Mouse (Mus musculus): ENCODE results near the gene Prtg.

The Prtg gene

DNA sequence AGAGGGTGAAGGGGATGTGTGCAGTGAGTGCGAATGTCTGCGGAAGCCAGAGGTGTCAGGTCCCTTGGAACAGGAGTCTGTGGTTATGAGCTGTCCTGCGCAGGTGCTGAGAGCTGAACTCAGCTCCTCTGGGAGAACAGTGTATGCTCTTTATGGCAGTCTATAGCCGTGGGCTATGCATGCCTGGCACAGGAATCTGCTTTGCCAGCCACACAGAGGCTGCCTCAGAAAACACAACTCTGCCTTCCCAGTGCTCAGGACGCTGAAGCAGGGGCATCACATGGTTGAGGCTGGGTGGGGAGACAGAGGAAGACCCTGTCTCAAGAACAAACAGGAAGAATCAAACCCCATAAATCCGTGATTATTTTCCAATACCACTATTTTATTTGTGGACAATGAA, 60.8 kb downstream of the Prtg start:
- DNase-seq: no peak

DNA sequence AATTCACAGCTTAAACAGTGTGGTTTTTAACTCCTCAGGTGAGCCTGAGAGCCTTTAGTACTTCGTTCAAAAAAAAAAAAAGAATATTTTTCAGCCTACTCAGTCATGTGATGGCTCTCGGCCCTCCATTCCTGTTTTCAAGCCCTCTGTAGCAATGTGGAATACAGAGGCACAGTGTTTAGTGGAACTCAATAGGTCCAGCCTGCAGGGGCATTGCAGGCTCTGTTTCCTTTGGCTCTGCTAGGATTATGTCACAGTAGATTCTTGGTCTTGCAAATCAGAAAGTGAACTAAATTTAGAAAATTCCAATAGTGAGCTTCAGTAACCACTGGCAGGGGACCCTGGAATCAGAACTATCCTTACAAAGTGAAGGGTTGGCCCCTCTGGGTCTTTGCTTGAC, 62.1 kb downstream of the Prtg start:
- DNase-seq: no peak

DNA sequence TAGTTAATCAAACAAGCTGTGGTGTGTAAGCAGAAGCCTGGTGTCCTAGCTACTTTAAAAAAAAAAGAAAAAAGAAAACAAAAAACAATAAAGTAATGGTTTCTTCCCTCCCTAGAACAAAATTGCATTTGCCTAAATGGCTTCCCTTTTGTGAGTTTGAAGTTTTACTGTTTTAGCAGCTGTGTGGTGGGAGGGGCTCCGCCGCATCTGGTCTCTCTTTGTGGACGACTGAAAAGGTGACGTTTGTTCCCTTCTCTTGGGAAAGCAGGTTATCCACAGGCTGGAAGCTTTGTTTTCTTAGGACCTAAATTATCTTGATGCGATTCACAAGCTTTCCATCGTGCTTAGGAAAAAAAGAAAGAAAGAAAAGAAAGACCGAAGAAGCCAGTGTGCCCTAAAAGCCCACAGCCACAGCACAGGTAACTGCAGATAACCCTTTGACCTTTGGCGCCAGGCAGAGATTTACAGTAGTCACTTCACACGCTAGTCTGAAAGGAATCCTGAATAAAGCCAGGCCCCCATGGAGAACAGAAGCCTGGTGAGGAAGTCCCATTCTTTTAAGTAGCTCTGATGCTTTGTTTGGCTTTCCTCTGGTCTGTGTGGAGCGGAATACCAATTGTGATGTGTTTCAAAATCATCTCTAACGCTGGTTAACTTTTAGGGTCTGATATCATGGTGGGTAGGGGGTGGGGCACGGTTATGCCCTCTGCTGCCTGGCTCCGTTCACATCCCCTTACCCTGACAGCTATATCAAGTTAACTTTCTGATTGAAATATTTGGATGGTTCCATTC, 65.0 kb downstream of the Prtg start:
- no peak for DNase-seq

DNA sequence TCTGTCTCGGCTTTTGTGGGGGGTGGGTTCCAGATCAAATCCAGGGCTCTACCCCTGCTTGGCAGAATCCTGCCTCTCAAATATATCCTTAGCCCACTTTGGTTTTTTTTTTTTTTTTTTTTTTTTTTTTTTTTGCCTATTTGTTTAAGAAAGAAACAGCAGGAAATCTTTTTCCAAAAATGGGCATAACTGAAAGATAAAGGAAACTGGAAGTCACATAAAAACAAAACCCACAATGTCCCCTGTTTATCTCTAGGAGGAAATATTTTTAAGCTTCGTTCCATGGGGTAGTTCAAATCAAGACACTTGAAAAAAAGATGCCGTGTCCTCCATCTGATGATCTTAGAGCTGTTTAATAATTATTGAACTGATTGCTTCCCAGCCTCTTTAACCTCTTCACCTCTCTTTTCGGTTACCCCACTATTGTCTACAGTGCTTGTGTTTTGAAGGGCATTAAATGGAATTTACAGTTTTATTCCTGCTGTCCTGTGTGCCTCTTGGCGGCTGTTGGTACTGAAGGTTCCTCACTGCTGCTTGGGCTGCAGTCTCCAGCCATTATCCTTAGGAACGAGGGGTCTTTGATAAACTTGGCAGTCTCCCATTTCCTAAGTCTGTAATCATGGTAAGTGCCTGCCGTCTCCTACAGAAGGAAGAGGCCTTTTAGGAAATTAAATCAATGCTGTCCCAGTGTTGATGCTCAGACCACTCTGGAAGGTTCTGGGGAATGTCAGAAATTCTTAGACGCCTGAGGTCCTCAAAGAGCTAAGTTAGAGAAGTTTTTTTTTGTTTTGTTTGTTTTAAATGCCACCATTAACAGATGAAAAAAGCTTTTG, 65.8 kb downstream of the Prtg start:
- no peak for DNase-seq

DNA sequence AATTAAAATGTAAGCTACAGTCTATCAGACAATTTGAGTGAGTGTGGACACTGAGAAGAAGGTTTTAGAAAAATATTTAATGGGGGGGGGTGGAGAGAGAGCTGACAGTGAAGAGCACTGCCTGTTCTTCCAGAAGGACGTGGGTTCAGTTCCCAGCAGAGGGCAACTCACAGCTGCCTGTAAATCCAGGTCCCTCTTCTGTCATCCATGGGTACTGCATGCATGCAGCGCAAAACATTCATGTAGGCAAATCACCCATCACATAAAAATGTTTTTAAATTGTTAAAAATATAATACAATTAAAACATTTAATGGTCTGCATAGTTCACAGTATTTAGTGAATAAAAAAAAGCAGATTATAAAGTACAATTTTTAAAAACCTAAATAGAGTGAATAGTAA, 69.2 kb downstream of the Prtg start:
- no peak for DNase-seq

DNA sequence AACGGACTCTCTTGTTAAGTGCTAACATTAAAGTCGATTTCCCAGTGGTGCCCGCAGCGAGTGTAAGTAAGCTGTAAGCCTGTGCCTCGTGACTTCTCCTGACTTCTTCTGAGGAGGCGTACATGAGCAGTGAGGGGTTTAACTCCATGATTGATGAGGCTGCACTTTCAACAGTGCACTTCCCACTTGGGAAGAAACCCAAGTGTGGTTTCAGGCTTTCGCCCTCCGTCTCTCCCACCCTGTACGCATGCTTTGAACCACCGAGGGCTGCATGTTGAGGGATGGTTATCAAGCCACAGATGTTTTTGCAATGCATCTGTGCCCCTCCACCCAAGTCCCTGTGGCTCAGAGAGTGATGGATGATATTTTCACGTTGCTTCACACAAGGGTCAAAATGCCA, 71.2 kb downstream of the Prtg start:
- no peak for DNase-seq

DNA sequence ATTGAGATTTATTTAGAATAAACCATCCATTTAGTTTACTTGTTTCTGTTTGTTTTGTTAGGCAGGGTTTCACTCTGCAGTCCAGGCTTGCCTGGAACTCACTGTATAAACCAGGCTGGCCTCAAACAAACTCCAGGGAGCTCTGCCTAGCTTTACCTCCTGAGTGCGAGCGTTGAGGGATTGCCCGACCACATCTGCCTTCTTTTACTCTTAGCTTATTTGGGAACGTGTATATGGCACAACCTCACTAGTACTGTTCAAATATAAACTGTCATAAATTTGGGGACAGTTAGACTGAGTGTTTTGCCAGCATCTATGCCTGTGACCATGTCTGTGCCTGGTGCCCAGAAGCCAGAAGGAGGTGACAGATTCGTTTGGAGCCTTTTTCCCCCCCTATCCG, 72.0 kb downstream of the Prtg start:
- DNase-seq: no peak

DNA sequence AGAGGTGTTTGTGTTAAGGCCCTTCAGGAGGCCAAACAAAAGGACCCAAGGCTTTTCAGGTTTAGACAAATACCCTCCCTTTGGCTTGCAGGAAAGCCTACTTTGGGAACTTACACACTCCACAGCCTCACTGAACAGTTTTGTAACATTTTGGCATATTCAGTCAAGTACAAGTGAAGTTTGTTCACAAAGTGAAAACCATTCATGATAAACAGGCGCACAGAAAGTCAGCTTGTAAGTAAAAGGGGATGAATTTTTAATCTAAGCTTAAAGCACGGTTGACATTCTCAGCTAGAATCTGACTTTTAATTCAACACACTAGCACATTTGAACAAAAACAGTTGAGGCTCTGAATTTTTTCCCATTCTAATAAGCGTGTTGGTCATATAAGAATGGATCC, 72.9 kb downstream of the Prtg start:
- DNase-seq: no peak

DNA sequence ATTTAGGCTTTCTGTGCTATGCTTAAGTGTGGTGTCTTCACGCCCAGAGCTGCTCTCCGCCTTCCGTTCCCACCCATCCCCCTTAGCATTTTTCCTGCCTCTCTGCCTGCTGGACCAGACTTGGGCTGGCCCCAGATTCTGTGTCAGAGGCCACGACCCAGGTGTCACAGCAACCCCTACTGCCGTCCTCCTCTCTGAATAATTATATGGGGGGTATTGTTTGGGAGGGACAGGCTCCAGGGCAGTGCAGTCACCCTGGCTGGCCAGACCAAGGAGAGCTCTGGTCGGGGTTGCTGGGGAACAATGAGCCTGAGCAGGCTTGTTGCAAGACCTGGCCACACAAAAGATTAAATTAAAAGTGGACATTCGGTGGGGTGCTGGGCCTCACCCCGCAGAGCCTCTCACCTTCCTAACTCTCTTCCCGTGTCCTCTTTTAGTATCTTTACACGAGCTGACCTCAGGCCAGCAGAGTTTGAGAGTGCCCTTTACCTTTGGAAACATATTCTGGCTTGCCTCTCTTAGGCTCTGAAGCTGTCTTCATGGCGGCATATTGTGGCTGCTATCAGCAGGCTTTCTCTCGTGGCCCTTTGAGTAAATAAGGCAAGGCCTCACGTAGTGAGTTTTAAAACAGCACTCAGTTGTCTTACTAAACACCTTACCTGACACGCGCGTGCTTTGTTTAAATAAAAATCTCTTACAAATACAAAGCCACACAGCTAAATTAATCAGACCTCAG, 73.7 kb downstream of the Prtg start:
- DNase-seq: no peak

DNA sequence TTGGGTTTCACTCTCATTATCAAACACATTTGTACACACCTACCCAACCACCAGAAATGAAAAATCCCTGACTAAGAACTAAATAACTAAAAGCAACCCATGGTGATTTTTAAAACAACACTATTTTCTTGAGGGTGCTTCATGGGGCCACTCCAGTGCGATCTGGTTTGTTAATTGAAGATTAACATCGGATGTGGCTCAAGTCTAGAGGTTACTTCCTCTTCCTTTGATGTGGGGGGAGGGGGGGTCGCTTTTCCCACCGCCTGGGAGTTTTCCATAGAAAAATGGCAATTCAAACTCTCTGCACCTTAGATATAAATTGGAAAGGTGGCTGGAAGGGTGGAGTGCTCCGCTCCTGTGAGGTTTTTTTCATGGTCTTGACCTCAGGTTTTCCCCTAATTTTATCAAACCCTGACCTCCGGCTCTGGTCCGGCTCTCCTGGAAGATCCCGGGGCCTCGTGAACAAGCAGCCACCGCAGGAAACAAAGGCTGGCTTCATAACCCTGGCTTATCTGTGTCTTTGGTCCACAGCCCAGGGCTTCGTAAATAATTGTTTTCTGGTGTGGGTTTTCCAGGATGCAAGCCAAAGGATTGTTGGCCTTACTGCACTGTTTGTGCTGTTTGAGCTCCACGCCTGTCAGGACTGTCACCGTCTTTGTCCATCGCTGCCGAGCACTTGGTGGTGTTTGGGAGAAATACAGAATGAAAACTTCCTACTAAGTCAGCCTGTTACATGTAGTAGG, 74.5 kb downstream of the Prtg start:
- DNase-seq: peak in 1 of 2 experiments; percentile 13

DNA sequence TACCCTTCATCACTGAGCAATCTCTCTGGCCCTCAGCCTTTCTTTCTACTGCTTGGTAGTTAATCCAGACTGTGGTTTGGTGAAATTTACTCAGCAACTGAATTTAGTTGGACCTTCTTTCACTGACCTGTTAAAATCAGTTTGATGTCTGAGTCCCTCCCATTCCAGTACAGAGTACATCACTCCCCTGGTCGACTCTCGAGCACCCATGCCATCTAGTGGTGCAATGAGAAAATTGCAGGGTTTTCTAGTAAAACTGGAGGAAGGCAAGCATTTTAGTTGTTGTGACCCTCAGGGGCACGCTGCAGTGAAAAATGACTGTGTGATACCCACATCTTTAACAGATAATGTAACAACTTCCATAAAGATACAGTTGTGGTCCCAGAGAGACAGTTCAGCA, 77.3 kb downstream of the Prtg start:
- peak; percentile 20 to 39 for DNase-seq

DNA sequence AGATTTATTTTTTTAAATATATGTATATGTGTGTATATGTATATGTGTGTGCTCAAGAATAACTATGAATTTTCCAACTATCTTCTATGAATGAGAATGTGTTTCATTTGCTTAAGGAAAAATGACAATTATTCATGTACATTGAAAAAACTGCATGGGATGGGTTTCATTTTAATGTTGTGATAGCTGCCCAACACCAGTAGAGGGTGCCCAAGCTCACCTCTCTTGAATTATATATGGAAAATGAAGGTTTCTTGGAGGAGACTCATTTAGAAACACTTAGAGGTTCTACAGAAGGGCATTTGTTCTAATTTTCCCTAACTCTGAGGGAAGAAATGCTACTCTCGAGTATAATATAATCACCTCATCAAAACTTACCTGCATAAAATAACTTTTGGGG, 83.1 kb downstream of the Prtg start:
- DNase-seq: peak in 1 of 2 experiments; percentile 18

DNA sequence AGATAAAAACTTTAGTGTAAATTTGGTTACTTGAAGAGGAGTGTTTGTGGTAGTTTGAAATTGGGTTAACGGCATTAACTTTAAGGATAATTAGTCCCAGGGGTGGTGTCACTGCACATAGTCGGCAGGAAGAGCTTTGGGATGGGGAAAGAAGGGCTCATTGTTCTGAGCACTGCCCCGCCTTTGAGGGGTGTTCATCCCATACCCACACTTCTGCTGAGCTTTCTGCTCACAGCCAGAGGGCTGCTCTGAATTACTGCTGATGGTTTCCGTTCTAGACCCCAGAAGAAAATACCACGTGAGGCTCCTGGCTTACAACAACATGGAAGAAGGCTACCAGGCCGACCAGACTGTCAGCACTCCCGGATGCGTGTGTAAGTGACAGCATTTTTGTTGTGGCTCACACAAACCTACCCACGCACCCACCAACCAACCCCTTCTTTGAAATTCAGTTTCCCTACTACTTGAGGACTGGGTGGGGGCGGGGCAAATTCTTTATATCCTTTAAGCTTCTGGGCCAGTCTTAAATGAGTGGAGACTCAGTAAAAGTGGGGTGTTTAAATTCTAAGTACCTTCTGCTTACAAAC, 83.9 kb downstream of the Prtg start:
- no peak for DNase-seq

DNA sequence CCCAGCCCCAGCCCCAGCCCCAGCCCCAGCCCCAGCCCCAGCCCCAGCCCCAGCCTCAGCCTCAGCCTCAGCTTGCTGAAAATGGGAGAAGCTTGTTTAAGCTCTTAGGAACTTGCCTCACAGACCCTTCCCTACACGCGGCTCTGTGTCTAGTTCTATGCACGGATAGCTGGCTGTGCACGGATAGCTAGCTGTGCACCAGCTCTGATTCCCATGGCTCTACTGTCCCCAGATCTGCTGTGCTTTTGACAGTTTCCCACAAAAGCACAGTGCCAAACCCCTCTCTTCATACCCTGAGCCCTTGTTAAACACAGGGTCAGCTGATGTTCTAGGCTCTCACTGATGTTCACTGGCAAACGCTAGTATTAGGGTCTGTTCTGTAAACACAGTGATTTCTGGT, 86.1 kb downstream of the Prtg start:
- no peak for DNase-seq

DNA sequence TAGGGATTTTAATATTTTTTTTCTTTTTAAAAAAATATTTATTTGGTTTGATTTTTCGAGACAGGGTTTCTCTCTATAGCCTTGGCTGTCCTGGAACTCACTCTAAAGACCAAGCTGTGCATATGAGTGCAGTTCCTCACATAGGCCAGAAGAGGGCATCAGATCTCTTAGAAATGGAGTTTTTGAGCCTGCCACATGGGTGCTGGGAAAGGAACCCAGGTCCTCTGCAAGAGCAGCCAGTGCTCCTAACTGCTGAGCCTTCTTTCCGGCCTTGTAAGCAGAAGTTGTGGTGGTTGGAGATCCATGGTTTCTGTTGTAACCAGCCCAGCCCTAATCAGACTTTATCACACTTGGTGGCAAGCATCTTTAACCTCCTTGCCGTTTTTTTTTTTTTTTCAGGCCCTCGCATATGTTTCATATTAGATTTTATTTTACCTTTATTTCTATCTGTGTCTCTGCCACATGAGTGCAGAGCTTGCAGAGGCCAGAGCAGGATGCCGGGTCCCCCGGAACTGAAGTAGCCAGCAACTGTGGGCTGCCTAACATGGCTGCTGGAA, 88.2 kb downstream of the Prtg start:
- DNase-seq: no peak

DNA sequence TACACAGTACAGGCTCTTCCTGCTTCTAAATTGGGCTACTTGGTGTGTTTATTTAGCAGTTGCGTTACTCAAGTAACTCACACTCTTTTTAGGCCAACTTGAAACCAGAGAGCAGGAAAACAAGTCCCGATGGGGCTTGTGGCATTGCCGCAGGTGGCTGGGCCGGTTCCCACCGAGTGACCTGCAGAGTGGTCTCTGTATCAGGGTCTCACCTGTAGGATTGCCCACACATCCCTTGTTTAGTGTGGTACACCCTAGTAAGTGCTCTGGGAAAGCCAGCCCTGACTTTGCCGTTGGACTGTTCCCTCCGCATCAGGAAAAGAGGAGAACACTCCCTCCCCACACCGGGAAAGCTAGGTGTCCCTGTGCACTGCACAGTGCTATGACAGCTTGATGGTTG, 95.4 kb downstream of the Prtg start:
- no peak for DNase-seq

DNA sequence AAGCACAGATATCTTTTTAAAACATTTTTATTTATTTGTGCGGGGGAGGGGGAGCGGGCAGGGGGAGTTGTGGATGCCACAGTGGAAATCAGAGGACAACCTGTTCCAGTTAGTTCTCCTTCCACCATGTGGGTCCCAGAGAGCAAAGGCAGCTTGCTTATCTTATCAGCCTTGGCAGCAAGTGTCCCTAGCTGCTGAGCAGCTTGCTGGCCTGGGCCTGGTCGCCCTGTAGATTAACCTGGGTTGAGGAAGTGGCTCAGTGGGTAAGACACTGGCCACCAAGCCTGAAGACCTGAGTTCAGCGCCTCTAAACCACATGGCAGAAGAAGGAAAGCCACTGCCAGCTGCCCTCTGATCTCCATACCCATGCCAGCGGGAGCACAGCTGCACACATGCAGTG, 95.9 kb downstream of the Prtg start:
- no peak for DNase-seq

DNA sequence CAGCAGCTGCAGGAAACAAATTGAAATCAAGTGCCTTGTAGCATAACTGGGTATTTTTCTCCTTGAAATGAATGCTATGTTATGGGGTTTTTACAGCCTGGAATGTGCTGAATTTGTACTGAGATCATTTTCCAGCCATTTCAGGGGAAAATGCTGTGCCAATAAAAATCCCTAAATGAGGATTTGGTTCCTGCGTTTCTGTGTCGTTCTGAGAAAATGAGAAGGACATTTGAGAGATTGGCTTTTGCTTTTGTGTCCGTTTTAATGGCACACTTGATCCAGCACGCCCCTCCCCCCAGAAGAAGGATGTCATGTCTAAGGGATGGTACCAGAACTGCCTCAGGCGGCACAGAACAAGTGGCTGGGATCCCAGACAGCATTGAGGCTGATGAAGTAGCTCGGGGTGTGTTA, 100.0 kb downstream of the Prtg start:
- no peak for DNase-seq

DNA sequence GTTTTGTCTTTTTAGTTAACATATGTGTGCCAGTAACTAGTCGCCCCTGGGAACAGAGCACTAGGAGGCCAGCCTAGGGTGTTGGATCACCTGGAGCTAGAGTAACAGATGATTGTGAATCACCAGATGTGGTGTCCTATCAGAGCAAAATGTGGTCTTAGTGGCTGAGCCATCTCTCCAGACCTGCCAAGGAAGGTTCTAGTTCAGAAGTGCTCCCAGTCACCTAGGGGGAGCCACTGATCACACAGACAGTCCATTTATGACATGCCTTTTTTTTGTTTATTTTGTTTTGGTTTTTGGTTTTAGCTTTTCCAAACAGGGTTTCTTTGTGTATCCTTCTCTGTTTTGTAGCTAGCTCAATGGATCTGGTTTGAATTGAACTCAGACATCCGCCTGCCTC, 104.7 kb downstream of the Prtg start:
- no peak for DNase-seq

DNA sequence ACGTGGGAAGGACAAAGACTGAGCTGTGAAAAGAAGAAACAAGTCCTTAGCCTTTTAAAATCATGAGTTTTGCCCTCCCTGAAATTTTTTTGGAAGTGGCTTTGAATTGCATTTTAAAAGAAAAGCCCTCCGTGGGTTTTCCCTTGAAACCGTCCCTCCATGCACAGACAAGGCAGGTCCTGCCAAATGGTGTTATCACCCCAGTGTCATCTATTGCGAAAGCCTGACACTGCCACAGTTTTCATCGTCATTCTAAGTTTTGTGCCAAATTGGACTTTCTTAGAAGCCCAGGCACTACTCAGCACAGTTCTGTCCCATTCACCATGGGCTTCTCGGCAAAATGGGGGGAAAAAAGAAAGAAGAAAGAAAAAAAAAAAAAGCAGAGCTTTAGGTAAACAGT, 106.9 kb downstream of the Prtg start:
- DNase-seq: no peak

DNA sequence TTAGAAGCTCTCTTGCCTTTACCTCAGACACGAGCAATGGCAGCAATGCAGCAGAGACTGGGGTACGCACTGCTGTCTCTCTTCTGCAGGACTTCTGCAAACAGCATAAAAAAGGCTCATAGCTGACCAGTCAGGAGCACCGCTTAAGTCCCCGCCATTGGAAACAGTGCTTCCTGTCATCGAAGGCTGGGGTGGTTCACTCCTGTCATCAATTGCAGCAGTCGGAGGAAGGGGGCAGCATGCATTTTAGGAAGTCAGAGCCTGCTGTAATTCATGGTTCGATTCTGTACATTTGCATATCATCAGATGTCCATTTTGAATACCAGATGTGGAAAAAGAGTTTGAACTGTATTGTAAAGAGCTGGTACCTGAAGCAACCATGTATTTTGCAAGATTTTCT, 109.1 kb downstream of the Prtg start:
- DNase-seq: no peak

DNA sequence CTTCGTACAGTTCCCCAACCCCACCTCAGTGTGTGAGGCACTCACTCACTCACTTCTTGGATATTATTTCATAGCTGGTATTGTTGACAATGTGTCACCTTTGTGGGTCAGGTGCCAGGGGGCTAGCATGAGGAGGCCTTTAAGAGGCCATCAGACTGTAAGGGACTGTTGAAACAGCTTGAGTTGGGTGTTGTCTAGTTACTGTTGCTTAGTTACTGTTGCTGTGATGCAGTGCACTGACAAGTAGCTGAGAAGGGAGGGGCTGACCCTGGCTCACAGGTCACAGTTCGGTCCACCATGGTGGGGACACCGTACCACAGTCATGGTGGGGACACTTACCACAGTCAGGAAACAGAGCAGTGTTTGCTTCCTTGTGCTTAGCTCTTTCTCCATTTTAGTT, 116.4 kb downstream of the Prtg start:
- DNase-seq: no peak

All from cerebellum, postnatal 36 days (tissue).